Comparison of ENCODE assay signal across 7 mouse cellular contexts in genomic region chr12:22156467-22157037, GRCm38 (mm10).
DNase-seq lines count a peak whose midpoint lies in the region; ATAC-seq lines count a peak whose summit lies in the region.
"Not testable (repeated sequence)": the region's sequence is repeated elsewhere in the genome, so short reads cannot be mapped to it uniquely, and the experiment has no call there.

No protein-coding gene starts in this region.

- not testable (repeated sequence) for H3K4me1 ChIP-seq in forebrain, embryonic 10.5 days; heart, embryonic 14.5 days (ENCODE audit: control insufficient read depth in 2 of 2, insufficient read depth in 2 of 2, low read length in 2 of 2); kidney, embryonic 14.5 days (ENCODE audit: control insufficient read depth, insufficient read depth, low read length); limb, embryonic 13.5 days

- peak overlapping the region; percentile 41 for H3K4me3 ChIP-seq in forebrain, embryonic 10.5 days
- H3K4me3 ChIP-seq in heart, embryonic 14.5 days (ENCODE audit: control insufficient read depth in 1 of 2, insufficient read depth in 1 of 2, low read depth in 1 of 2, low read length in 2 of 2), result not testable (repeated sequence)
- peak overlapping the region; percentile 19; the same call in 1 of the 2 replicates for H3K4me3 ChIP-seq in kidney, embryonic 14.5 days (ENCODE audit: low read length)
- H3K4me3 ChIP-seq in limb, embryonic 13.5 days, result peak overlapping the region; percentile 39

- not testable (repeated sequence) for H3K9me3 ChIP-seq in forebrain, embryonic 10.5 days; heart, embryonic 14.5 days (ENCODE audit: control insufficient read depth, low read length); kidney, embryonic 14.5 days (ENCODE audit: control insufficient read depth, low read length); limb, embryonic 13.5 days

- H3K4me2 ChIP-seq in heart, embryonic 14.5 days (ENCODE audit: low read length), result peak overlapping the region; percentile 8; the same call in 1 of the 2 replicates
- peak overlapping the region; percentile 25; the same call in 1 of the 2 replicates for H3K4me2 ChIP-seq in kidney, embryonic 14.5 days (replicated peaks; ENCODE audit: low read depth, low read length)
- H3K4me2 ChIP-seq in limb, embryonic 13.5 days (replicated peaks), result peak overlapping the region; percentile 53

- not testable (repeated sequence) for H3K36me3 ChIP-seq in forebrain, embryonic 10.5 days (replicated peaks); heart, embryonic 14.5 days (ENCODE audit: control insufficient read depth, insufficient read depth, low read length); kidney, embryonic 14.5 days (ENCODE audit: control insufficient read depth, insufficient read depth, low read length); limb, embryonic 13.5 days

- DNase-seq in adrenal gland, postnatal 4 days (ENCODE audit: low spot score in 2 of 2), result peak; percentile 4 to 5
- peak; percentile 13 for DNase-seq in forebrain, embryonic 10.5 days (ENCODE audit: extremely low spot score, low spot score)
- peak; percentile 43 for DNase-seq in mesoderm, embryonic 11.5 days (ENCODE audit: low read depth, low spot score)
- peak; percentile 10 for DNase-seq in right cerebral cortex, postnatal 25 days

- 7% methylated on average over 37 of the region's 47 CpGs for WGBS in forebrain, embryonic 10.5 days
- 4% methylated on average over 33 of the region's 47 CpGs for WGBS in heart, embryonic 14.5 days
- WGBS in kidney, embryonic 14.5 days, result 4% methylated on average over 28 of the region's 47 CpGs
- WGBS in limb, embryonic 13.5 days, result 3% methylated on average over 39 of the region's 47 CpGs

- H3K27ac ChIP-seq in forebrain, embryonic 10.5 days; heart, embryonic 14.5 days (replicated peaks in 1 of 2; ENCODE audit: control insufficient read depth in 1 of 2, insufficient read depth in 1 of 2, low read depth in 2 of 2, low read length in 2 of 2); kidney, embryonic 14.5 days (ENCODE audit: low read depth, low read length); limb, embryonic 13.5 days: not testable (repeated sequence)

- ATAC-seq in heart, embryonic 14.5 days (ENCODE audit: insufficient number of reproducible peaks, insufficient read depth, low FRiP score, low read depth); kidney, embryonic 14.5 days (ENCODE audit: low FRiP score, low TSS enrichment); limb, embryonic 13.5 days (ENCODE audit: low FRiP score, low read depth): not testable (repeated sequence)

- H3K27me3 ChIP-seq in forebrain, embryonic 10.5 days (ENCODE audit: poor library complexity, severe bottlenecking); heart, embryonic 14.5 days (ENCODE audit: control insufficient read depth, insufficient read depth, low read length); kidney, embryonic 14.5 days (ENCODE audit: control insufficient read depth, insufficient read depth, low read length); limb, embryonic 13.5 days: not testable (repeated sequence)

- not testable (repeated sequence) for H3K9ac ChIP-seq in heart, embryonic 14.5 days (ENCODE audit: low read length); kidney, embryonic 14.5 days (ENCODE audit: low read depth, low read length); limb, embryonic 13.5 days
